Mouse (Mus musculus) lung, embryonic 16.5 days (tissue): ENCODE measurements around the gene Pom121l2. TPM values are rescaled to one million over a fixed set of nuclear protein-coding genes. Genes with fewer than 3 reads are reported as not detected.

Source experiments
- ATAC-seq: fragments of 200-750 bp; cut with Nextera tagmentation; 2 replicates; pipeline ENCODE4 v1.8.0; 2017; ENCODE audit warnings: low read depth, mild to moderate bottlenecking, moderate library complexity
- H3K27ac ChIP-seq: fragments of 300-500 bp; sonication (generic); 2 replicates; pipeline ENCODE4 v1.5.1; 2014; ENCODE audit warnings: mild to moderate bottlenecking, control low read depth, low read length
- H3K27me3 ChIP-seq: fragments of 300-500 bp; sonication (generic); 2 replicates; pipeline ENCODE4 v1.6.1; 2014; ENCODE audit warnings: low read depth, low read length, mixed read lengths; ENCODE audit not compliant: control insufficient read depth, insufficient read depth
- H3K36me3 ChIP-seq: fragments of 300-500 bp; sonication (generic); 2 replicates; pipeline ENCODE4 v1.6.1; 2014; ENCODE audit warnings: low read length; ENCODE audit not compliant: control insufficient read depth, insufficient read depth
- H3K4me1 ChIP-seq: fragments of 300-500 bp; sonication (generic); replicated peaks from 2 replicates; pipeline ENCODE4 v1.6.1; 2014; ENCODE audit warnings: low read length, mixed read lengths; ENCODE audit not compliant: control insufficient read depth, insufficient read depth
- H3K4me2 ChIP-seq: fragments of 300-500 bp; sonication (generic); 2 replicates; pipeline ENCODE4 v1.6.1; 2014; ENCODE audit warnings: low read depth, low read length, control low read depth
- H3K4me3 ChIP-seq: fragments of 300-500 bp; sonication (generic); 2 replicates; pipeline ENCODE4 v1.5.1; 2014; ENCODE audit warnings: mild to moderate bottlenecking, low read length, control low read depth
- H3K9ac ChIP-seq: fragments of 300-500 bp; sonication (generic); 2 replicates; pipeline ENCODE4 v1.6.1; 2014; ENCODE audit warnings: low read length, control low read depth
- H3K9me3 ChIP-seq: fragments of 300-500 bp; sonication (generic); 2 replicates; pipeline ENCODE4 v1.6.1; 2016; ENCODE audit warnings: low read length; ENCODE audit not compliant: control insufficient read depth
- WGBS: fragments of 180-500 bp; shearing (Covaris S2); extraction: QIAGEN DNeasy Blood & Tissue Kit; methylation state at CpG from one replicate; pipeline ENCODE4 v1.1.7; 2014; 5-methylcytosine and 5-hydroxymethylcytosine counted together
- polyA plus RNA-seq: library from polyadenylated mRNA; unstranded; fragments of >200 nt; fragmentation: Nextera tagmentation; extraction: Ambion mirVana; gene quantifications from 2 replicates; pipeline ENCODE4 v1.2.1, GENCODE M21; 2015

The Pom121l2 gene
- polyA plus RNA-seq, 1 experiment from 2014 or later = 0.16 TPM

DNA sequence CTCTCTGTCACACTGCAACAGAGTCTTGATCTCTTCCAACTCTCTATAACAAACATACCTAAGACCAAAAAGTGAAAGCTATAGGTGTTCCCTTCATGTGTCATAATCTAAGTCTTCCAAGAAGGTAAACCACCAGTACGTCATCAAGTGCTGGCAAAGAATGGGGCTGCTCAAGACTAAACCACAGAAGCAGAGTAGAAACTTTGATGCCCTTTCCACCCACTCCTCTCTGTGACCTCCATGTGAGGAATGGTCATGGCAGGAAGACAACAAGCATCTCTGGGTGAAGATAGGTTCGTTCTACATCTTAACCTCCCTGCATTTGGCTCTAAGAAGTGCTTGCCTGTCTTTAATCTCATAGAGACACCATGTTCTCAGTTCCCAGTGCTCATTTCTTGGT lies 3.5 kb downstream of the Pom121l2 start:
- H3K4me2 ChIP-seq = no peak overlapping the region
- WGBS = 85% methylated on average over 2 of the region's 2 CpGs
- H3K27me3 ChIP-seq = peaks cover 4% of the 10 kb centered on the region; the same call in 1 of the 2 replicates
- H3K9me3 ChIP-seq = no peaks in the 10 kb centered on the region
- no peak overlapping the region for H3K27ac ChIP-seq
- H3K9ac ChIP-seq = no peak overlapping the region
- H3K4me1 ChIP-seq = no peaks in the 10 kb centered on the region
- no peak for ATAC-seq
- H3K4me3 ChIP-seq = no peak overlapping the region
- no peaks in the 10 kb centered on the region for H3K36me3 ChIP-seq

DNA sequence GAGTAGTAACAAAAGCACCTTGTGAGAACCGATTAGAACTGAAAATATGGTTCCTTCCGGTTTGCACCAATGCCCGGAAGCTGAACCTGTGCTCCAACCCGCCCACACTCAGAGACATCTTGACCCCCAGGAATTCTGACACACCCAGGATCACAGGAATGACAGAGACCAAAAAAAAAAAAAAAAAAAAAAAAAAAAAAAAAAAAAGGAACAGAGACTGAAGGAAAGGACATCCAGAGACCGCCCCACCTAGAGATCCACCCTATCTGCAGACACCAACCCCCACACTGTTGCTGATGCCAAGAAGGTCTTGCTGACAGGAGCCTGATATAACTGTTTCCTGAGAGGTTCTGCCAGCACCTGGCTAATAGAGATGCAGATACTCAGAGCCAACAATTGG lies 11.6 kb downstream of the Pom121l2 start:
- Histone ChIP-seq H3K4me1 (peaks cover 10% of the 10 kb centered on the region; the same call in 1 of the 2 replicates), H3K36me3 (no peaks in the 10 kb centered on the region), H3K27ac (no peak overlapping the region), H3K4me3 (no peak overlapping the region), H3K9me3 (no peaks in the 10 kb centered on the region), H3K9ac (no peak overlapping the region), H3K4me2 (no peak overlapping the region), H3K27me3 (peaks cover 11% of the 10 kb centered on the region)
- WGBS = 80% methylated on average over 5 of the region's 5 CpGs
- ATAC-seq = no peak

DNA sequence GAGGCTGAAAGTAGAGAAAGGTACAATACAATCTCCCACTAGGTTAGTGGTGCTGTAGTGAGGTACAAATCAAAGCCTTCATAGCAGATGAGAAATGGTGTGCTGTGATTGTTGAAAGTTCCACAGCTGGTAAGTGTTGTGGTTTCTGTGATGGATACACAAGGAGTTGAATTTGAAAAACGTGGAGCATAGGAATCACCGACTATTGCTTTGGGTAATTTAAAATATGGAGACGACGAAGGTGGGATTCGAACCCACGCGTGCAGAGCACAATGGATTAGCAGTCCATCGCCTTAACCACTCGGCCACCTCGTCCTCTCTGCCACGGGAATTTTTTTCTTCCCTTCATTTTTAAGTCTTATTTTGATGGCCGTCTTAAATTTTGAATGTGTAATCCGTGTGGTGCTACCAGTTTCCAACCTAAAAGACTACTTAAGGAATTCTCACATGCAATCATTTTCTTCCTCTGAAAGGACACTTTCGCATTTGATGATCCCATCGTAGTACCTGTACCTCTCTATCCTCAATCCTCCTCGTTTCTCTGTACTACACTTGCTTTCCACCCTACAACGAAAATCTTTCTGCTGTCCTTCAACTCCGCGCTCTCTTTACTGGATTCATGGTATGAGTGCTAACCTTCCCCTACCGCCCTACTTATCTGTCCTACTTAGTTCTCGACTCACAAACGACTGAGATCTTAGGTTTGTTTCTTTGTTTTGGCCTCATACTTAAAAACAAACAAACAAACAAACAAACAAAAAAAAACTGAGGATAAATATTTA lies 13.2 kb downstream of the Pom121l2 start:
- no peaks in the 10 kb centered on the region for H3K9me3 ChIP-seq
- peaks cover 26% of the 10 kb centered on the region for H3K27me3 ChIP-seq
- 4% methylated on average over 22 of the region's 22 CpGs for WGBS
- no peak overlapping the region for H3K4me3 ChIP-seq
- H3K9ac ChIP-seq = no peak overlapping the region
- H3K27ac ChIP-seq = no peak overlapping the region
- peak overlapping the region; percentile 13 for H3K4me2 ChIP-seq
- ATAC-seq = no peak
- peaks cover 10% of the 10 kb centered on the region; the same call in 1 of the 2 replicates for H3K4me1 ChIP-seq
- H3K36me3 ChIP-seq = no peaks in the 10 kb centered on the region

DNA sequence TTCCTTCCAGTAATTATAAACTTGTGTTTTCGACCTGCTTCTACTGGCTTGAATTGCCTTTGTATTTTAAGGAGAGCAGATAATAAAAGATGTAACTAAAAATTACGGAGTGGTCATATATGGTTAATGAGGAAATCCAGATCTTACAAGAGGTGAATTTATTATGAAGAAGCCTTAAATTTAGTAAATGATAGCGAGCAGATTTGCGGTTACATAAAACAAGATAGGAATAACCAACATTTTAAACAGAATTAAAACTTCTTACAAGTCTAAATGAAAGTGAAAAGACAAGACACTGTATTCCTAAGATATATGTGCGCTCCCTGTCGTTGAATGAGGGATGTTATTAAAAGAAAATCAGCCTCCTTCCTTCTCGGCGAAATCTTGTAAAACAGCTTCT lies 13.9 kb downstream of the Pom121l2 start:
- H3K27ac ChIP-seq = no peak overlapping the region
- WGBS = 3% methylated on average over 8 of the region's 8 CpGs
- ATAC-seq = no peak
- H3K4me3 ChIP-seq = peak overlapping the region; percentile 55
- peaks cover 33% of the 10 kb centered on the region for H3K27me3 ChIP-seq
- H3K9ac ChIP-seq = peak overlapping the region; percentile 43; the same call in 1 of the 2 replicates
- H3K36me3 ChIP-seq = no peaks in the 10 kb centered on the region
- peak overlapping the region; percentile 84 for H3K4me2 ChIP-seq
- H3K9me3 ChIP-seq = no peaks in the 10 kb centered on the region
- peaks cover 10% of the 10 kb centered on the region; the same call in 1 of the 2 replicates for H3K4me1 ChIP-seq

DNA sequence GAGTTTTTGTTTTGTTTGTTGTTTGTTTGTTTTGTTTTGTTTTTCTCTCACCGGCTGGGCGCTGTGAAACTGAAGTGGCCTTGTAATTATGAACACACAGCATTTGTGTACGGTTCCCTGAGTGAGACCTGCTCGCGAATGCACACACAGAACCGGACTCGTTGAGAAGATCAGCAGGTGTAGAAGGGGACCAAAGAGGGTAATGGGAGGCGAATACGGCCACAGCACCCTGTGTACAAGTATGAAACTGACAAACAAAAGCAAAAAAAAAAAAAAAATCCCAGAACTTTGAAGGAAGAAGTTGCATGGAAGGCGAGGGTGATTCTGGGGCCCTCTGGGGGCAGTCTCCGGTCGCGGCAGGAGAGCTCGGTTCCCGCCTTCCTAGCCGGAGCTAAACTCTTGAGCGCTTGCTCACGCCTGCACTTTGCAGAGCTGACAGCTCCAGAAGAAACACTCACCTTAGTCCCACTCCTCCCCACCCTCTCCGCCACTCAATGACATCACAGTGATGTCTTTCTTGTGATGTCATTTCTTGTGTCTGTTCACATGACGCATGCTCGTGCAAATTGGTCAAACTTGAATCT lies 14.4 kb downstream of the Pom121l2 start:
- under 1% methylated on average over 21 of the region's 21 CpGs for WGBS
- Histone ChIP-seq H3K4me3 (peak overlapping the region; percentile 55), H3K4me2 (peak overlapping the region; percentile 84), H3K9me3 (no peaks in the 10 kb centered on the region), H3K27ac (no peak overlapping the region), H3K4me1 (peaks cover 10% of the 10 kb centered on the region; the same call in 1 of the 2 replicates), H3K27me3 (peaks cover 37% of the 10 kb centered on the region), H3K9ac (peak overlapping the region; percentile 43; the same call in 1 of the 2 replicates), H3K36me3 (no peaks in the 10 kb centered on the region)
- peak; percentile 75 for ATAC-seq

DNA sequence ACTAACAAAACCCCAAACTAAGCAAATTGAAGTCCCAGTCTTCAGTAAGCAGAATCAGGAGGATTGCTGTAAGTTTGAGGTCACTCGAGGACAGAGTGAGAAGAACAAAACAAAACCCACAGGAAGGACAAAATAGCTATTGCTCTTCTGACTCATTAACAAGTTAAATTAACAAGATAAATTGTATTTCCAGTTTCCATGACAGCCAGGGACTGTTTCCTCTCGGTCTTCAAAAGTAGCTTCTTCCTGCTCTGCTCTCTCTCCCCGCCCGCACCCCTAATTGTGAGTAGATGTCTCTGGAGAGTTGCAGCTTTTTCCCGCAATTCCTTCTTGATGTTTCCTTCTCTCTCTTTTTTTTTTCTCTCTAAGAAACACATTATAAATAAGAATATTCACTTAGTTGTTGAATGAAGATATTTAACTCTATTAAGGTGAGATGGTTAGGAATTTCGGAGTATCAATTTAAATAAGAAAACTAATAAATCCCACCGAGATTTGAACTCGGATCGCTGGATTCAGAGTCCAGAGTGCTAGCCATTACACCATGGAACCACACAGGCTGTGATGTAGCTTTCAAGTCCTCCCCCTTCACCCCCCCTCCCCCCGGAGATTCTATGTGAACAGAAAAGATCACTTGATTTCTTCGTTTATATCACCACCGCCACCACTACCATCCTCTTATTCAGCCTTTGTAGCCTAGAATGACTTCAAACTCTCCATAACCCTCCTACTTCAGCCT lies 15.3 kb downstream of the Pom121l2 start:
- Histone ChIP-seq H3K27ac (no peak overlapping the region), H3K9ac (no peak overlapping the region), H3K9me3 (no peaks in the 10 kb centered on the region), H3K4me3 (peak overlapping the region; percentile 55), H3K4me2 (peak overlapping the region; percentile 84), H3K36me3 (no peaks in the 10 kb centered on the region), H3K27me3 (peaks cover 45% of the 10 kb centered on the region), H3K4me1 (peaks cover 10% of the 10 kb centered on the region; the same call in 1 of the 2 replicates)
- WGBS = 2% methylated on average over 12 of the region's 12 CpGs
- no peak for ATAC-seq

DNA sequence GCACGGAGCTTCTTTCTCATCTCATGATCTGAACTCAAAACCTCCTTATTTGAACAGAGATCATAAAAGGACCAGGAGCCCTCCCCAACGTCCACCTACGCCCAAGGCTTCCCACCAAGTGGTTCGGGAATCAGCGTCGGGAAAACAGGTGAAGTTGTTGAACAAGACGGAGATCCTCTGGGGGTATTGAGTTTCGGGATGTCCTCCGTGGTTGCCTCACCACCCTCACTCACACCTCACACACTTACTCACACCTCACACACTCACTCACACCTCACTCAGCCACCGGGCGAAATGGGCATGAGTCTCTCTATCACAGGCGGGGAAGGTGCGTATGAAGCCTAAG lies 15.8 kb downstream of the Pom121l2 start:
- H3K4me2 ChIP-seq = peak overlapping the region; percentile 49
- no peak overlapping the region for H3K27ac ChIP-seq
- peaks cover 10% of the 10 kb centered on the region; the same call in 1 of the 2 replicates for H3K4me1 ChIP-seq
- no peaks in the 10 kb centered on the region for H3K36me3 ChIP-seq
- peak overlapping the region; percentile 28 for H3K4me3 ChIP-seq
- H3K9ac ChIP-seq = no peak overlapping the region
- H3K27me3 ChIP-seq = peaks cover 48% of the 10 kb centered on the region
- 1% methylated on average over 13 of the region's 13 CpGs for WGBS
- no peaks in the 10 kb centered on the region for H3K9me3 ChIP-seq
- no peak for ATAC-seq

DNA sequence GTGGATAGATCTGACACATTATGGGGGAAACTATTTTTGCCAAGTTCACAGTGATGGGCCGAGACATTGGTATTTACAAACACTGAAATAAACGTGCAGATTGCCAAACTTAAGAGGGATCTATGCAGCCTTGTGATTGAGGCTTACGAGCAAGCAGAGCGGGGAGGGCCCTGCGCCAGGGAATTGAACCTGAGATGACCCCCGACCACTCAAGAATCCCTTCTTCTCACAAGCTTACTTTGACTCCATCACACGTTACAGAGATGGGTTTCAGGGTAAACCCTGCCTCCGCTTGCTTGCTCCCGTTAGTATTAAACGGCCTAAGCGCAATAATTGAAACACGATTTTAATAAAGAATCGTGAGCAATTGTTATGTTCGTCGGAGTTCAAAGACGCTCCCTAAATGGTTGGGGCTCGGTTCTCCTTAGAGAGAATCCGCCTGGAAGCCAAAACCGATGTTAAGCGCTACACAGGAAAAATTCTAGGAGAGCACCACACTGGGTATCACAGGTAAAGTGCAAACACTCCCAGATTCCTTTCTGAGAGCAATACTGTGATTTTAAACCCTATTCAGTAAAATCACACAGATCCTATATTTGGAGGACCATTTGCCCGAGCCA lies 16.3 kb downstream of the Pom121l2 start:
- Histone ChIP-seq H3K27ac (no peak overlapping the region), H3K9me3 (no peaks in the 10 kb centered on the region), H3K36me3 (no peaks in the 10 kb centered on the region), H3K4me3 (peak overlapping the region; percentile 28), H3K4me1 (peaks cover 10% of the 10 kb centered on the region; the same call in 1 of the 2 replicates), H3K9ac (no peak overlapping the region), H3K4me2 (peak overlapping the region; percentile 49), H3K27me3 (peaks cover 48% of the 10 kb centered on the region)
- WGBS = 3% methylated on average over 21 of the region's 21 CpGs
- no peak for ATAC-seq

DNA sequence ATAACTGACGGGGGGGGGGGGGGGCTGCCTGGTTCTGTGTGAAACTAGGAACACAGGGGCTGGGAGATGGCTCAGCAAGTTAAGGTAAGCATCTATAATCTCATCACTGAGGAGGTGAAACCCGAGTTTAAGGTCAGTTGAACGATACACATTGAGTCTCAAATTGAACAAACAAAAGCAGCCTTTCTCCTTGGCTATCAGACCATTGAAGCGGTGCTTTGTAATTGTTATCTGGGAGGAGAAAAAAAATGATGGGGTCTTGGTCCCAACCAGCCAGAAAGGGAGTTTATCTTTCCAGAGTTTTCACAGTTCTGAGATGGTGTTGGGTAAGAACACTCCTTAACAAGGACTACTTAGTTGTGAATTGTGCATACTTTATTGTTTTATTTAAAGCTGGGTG lies 16.8 kb downstream of the Pom121l2 start:
- ATAC-seq = no peak
- Histone ChIP-seq H3K4me2 (no peak overlapping the region), H3K4me3 (no peak overlapping the region)

More for the DNA sequence above, 16.8 kb downstream of the Pom121l2 start:
- no peak overlapping the region for H3K27ac ChIP-seq
- H3K9me3 ChIP-seq = no peaks in the 10 kb centered on the region
- H3K27me3 ChIP-seq = peaks cover 49% of the 10 kb centered on the region
- no peak overlapping the region for H3K9ac ChIP-seq
- WGBS = 8% methylated on average over 4 of the region's 4 CpGs
- H3K4me1 ChIP-seq = peaks cover 10% of the 10 kb centered on the region; the same call in 1 of the 2 replicates
- H3K36me3 ChIP-seq = no peaks in the 10 kb centered on the region
